Mouse (Mus musculus) olfactory bulb, adult 2 months (tissue): Measurements from ENCODE around the gene Rnf187.

Experiments used
- CTCF ChIP-seq: fragments of 200-500 bp; IDR thresholded peaks from 2 replicates; pipeline ENCODE4 v1.5.1; 2012; ENCODE audit warnings: low read depth, mild to moderate bottlenecking, low read length, moderate library complexity; ENCODE audit not compliant: insufficient read depth
- POLR2A ChIP-seq: fragments of 200-500 bp; IDR thresholded peaks from 2 replicates; pipeline ENCODE4 v1.6.1; 2012; ENCODE audit warnings: mild to moderate bottlenecking, low read depth, low read length, moderate library complexity; ENCODE audit not compliant: insufficient read depth

- TF ChIP-seq CTCF (no peak), POLR2A (no peak)
These were observed 38.4 kb upstream of the Rnf187 start for GRCm38 (mm10) chr11:58977150-58977549.
